In genomic region chr7:74173230-74173612, GRCm38 (mm10) we compare ENCODE assay signal across 12 mouse cellular contexts.
DNase-seq lines count a peak whose midpoint lies in the region; ATAC-seq and TF ChIP-seq lines count a peak whose summit lies in the region.
"Had no signal": no experiment of that assay in that cellular context is flagged by ENCODE, and none has a peak within 500 bp of the region (broad histone marks: within the 10 kb centered on the region; RNA-seq: fewer than 3 reads in every experiment).

No protein-coding gene starts in this region.

- no peak for TF ChIP-seq CTCF in intestine, postnatal 0 days (IDR thresholded peaks at IDR 0.05; ENCODE audit: low read depth)
- no peak for TF ChIP-seq CTCF in forebrain, postnatal 0 days (IDR thresholded peaks at IDR 0.05; ENCODE audit: low read depth)
- no peak for TF ChIP-seq CTCF in thymus, adult 2 months (IDR thresholded peaks at IDR 0.05; ENCODE audit: borderline replicate concordance, control insufficient read depth, extremely low read depth, insufficient read depth, low read length, poor library complexity)

- H3K36me3 ChIP-seq in intestine, embryonic 14.5 days (ENCODE audit: control insufficient read depth, insufficient read depth, low read length) = no peaks in the 10 kb centered on the region
- no peaks in the 10 kb centered on the region for H3K36me3 ChIP-seq in intestine, postnatal 0 days (ENCODE audit: control insufficient read depth, insufficient read depth)
- H3K36me3 ChIP-seq in forebrain, postnatal 0 days (ENCODE audit: insufficient read depth) = no peaks in the 10 kb centered on the region
- no peaks in the 10 kb centered on the region for H3K36me3 ChIP-seq in thymus, adult 2 months (ENCODE audit: control insufficient read depth, insufficient read depth, low read length)
- no peaks in the 10 kb centered on the region for H3K36me3 ChIP-seq in midbrain, embryonic 10.5 days
- H3K36me3 ChIP-seq: hindbrain, embryonic 10.5 days had no signal

- H3K4me1 ChIP-seq in intestine, embryonic 14.5 days (replicated peaks; ENCODE audit: control insufficient read depth, insufficient read depth, low read length) = peaks cover 6% of the 10 kb centered on the region
- no peaks in the 10 kb centered on the region for H3K4me1 ChIP-seq in intestine, postnatal 0 days (replicated peaks; ENCODE audit: control insufficient read depth, insufficient read depth, low read length)
- H3K4me1 ChIP-seq in forebrain, postnatal 0 days (ENCODE audit: insufficient read depth) = peaks cover 6% of the 10 kb centered on the region; the same call in 1 of the 2 replicates
- H3K4me1 ChIP-seq in thymus, adult 2 months (replicated peaks; ENCODE audit: control insufficient read depth, insufficient read depth, low read length) = no peaks in the 10 kb centered on the region
- peaks cover 18% of the 10 kb centered on the region for H3K4me1 ChIP-seq in midbrain, embryonic 10.5 days

- no peak for DNase-seq in intestine, embryonic 14.5 days (ENCODE audit: low spot score)
- DNase-seq in embryo, embryonic 10.5 days (ENCODE audit: low spot score) = peak; percentile 47
- no peak for DNase-seq in forebrain, postnatal 0 days
- peak; percentile 37 for DNase-seq in lung, postnatal 14 days
- no peak for DNase-seq in left cerebral cortex, adult 8-10 months (ENCODE audit: low spot score in 2 of 2)
- DNase-seq in thymus, adult 2 months = no peak
- DNase-seq in midbrain, embryonic 10.5 days (ENCODE audit: low spot score) = no peak
- DNase-seq: cerebellum, adult 8-10 months had no signal

- H3K27me3 ChIP-seq in intestine, embryonic 14.5 days (replicated peaks; ENCODE audit: control insufficient read depth, insufficient read depth, low read length) = no peaks in the 10 kb centered on the region
- H3K27me3 ChIP-seq in intestine, postnatal 0 days (replicated peaks; ENCODE audit: control insufficient read depth, insufficient read depth, low read length) = no peaks in the 10 kb centered on the region
- H3K27me3 ChIP-seq in forebrain, postnatal 0 days (ENCODE audit: insufficient read depth, low read length) = no peaks in the 10 kb centered on the region
- no peaks in the 10 kb centered on the region for H3K27me3 ChIP-seq in thymus, adult 2 months (ENCODE audit: control insufficient read depth, insufficient read depth, low read length)
- no peaks in the 10 kb centered on the region for H3K27me3 ChIP-seq in midbrain, embryonic 10.5 days (ENCODE audit: low read depth, poor library complexity, severe bottlenecking)
- H3K27me3 ChIP-seq: Patski had no signal

- TF ChIP-seq POLR2A in thymus, adult 2 months (IDR thresholded peaks at IDR 0.05; ENCODE audit: control insufficient read depth, extremely low read depth, insufficient read depth, low read length, poor library complexity) = no peak

- WGBS in intestine, embryonic 14.5 days = 18% methylated on average over 2 of the region's 2 CpGs
- 20% methylated on average over 2 of the region's 2 CpGs for WGBS in intestine, postnatal 0 days
- 24% methylated on average over 2 of the region's 2 CpGs for WGBS in forebrain, postnatal 0 days
- WGBS in thymus, adult 2 months = 73% methylated on average over 2 of the region's 2 CpGs
- WGBS in midbrain, embryonic 10.5 days = 71% methylated on average over 2 of the region's 2 CpGs

- H3K4me2 ChIP-seq in intestine, embryonic 14.5 days (ENCODE audit: low read length) = 0 out of 2 replicates have a peak overlapping the region, but pooled peaks have one; percentile 5
- no peak overlapping the region for H3K4me2 ChIP-seq in intestine, postnatal 0 days (replicated peaks; ENCODE audit: low read depth)
- peak overlapping the region; percentile 16; the same call in 1 of the 2 replicates for H3K4me2 ChIP-seq in forebrain, postnatal 0 days (ENCODE audit: low read depth)

- no peak overlapping the region for H3K27ac ChIP-seq in intestine, embryonic 14.5 days (ENCODE audit: low read depth)
- H3K27ac ChIP-seq in intestine, postnatal 0 days (ENCODE audit: low read depth, low read length) = no peak overlapping the region
- H3K27ac ChIP-seq in forebrain, postnatal 0 days (ENCODE audit: low read depth, low read length) = peak overlapping the region; percentile 79
- H3K27ac ChIP-seq in thymus, adult 2 months (ENCODE audit: control insufficient read depth, insufficient read depth, low read length) = no peak overlapping the region
- no peak overlapping the region for H3K27ac ChIP-seq in midbrain, embryonic 10.5 days (replicated peaks)
- H3K27ac ChIP-seq: hindbrain, embryonic 10.5 days had no signal

- H3K4me3 ChIP-seq in intestine, embryonic 14.5 days (ENCODE audit: low read depth, low read length) = no peak overlapping the region
- no peak overlapping the region for H3K4me3 ChIP-seq in intestine, postnatal 0 days (ENCODE audit: low read depth, low read length)
- H3K4me3 ChIP-seq in forebrain, postnatal 0 days (ENCODE audit: low read depth, low read length) = no peak overlapping the region
- H3K4me3 ChIP-seq in thymus, adult 2 months (ENCODE audit: control insufficient read depth, insufficient read depth, low read length) = no peak overlapping the region
- no peak overlapping the region for H3K4me3 ChIP-seq in midbrain, embryonic 10.5 days
- H3K4me3 ChIP-seq: hindbrain, embryonic 10.5 days had no signal

- H3K9ac ChIP-seq in intestine, embryonic 14.5 days (ENCODE audit: low read length) = no peak overlapping the region
- no peak overlapping the region for H3K9ac ChIP-seq in intestine, postnatal 0 days (ENCODE audit: low read depth, low read length)
- H3K9ac ChIP-seq in forebrain, postnatal 0 days = peak overlapping the region; percentile 6; the same call in 1 of the 2 replicates

- ATAC-seq in intestine, embryonic 14.5 days (replicated peaks; ENCODE audit: low FRiP score, low TSS enrichment, low read depth) = 0 out of 2 replicates have a peak, but pooled peaks have one; percentile 40
- ATAC-seq in intestine, postnatal 0 days = no peak
- peak; percentile 73 for ATAC-seq in forebrain, postnatal 0 days
- ATAC-seq: CD4-positive, CD25-positive, alpha-beta regulatory T cell, adult 4 months had no signal

- H3K9me3 ChIP-seq in intestine, embryonic 14.5 days (ENCODE audit: control insufficient read depth, low read length) = no peaks in the 10 kb centered on the region
- no peaks in the 10 kb centered on the region for H3K9me3 ChIP-seq in intestine, postnatal 0 days (ENCODE audit: control insufficient read depth)
- no peaks in the 10 kb centered on the region for H3K9me3 ChIP-seq in forebrain, postnatal 0 days (ENCODE audit: low read length)
- H3K9me3 ChIP-seq in midbrain, embryonic 10.5 days (replicated peaks) = no peaks in the 10 kb centered on the region
- H3K9me3 ChIP-seq: hindbrain, embryonic 10.5 days had no signal

Comparison
In these comparisons a context has a peak if more than half of its experiments do, and no peak if none do; other contexts are left out.
1. DNase-seq: peak in embryo, embryonic 10.5 days (single experiment) and lung, postnatal 14 days (single experiment); none in intestine, embryonic 14.5 days (single experiment), forebrain, postnatal 0 days (single experiment), left cerebral cortex, adult 8-10 months (0 of 2), thymus, adult 2 months (single experiment) and midbrain, embryonic 10.5 days (single experiment).